Mouse (Mus musculus): ENCODE results near the gene Art3. TPM values are rescaled to one million over a fixed set of nuclear protein-coding genes. Genes with fewer than 3 reads are reported as not detected.

Gene Art3
- polyA plus RNA-seq, 1 experiment: not detected

GRCm38 (mm10) chr5:92409361-92410155 is 77.9 kb downstream of the Art3 start:
- Histone ChIP-seq H3K4me3 (replicated peaks) (no peak overlapping the region), H3K27me3 (replicated peaks) (no peaks in the 10 kb centered on the region), H3K36me3 (replicated peaks; ENCODE audit: low read length) (peaks cover 11% of the 10 kb centered on the region), H3K4me1 (peaks cover 7% of the 10 kb centered on the region; the same call in 1 of the 2 replicates), H3K9me3 (no peaks in the 10 kb centered on the region)
- TF ChIP-seq FLI1 (IDR thresholded peaks at IDR 0.05; ENCODE audit: low read length) (no peak), GATA1 (IDR thresholded peaks at IDR 0.05; ENCODE audit: borderline replicate concordance, low read length) (no peak)

GRCm38 (mm10) chr5:92410486-92410885 is 78.9 kb downstream of the Art3 start:
- TF ChIP-seq FLI1 (IDR thresholded peaks at IDR 0.05; ENCODE audit: low read length) (no peak), GATA1 (IDR thresholded peaks at IDR 0.05; ENCODE audit: borderline replicate concordance, low read length) (no peak)
- no peaks in the 10 kb centered on the region for H3K27me3 ChIP-seq (replicated peaks)
- peaks cover 1% of the 10 kb centered on the region; the same call in 1 of the 2 replicates for H3K4me1 ChIP-seq
- H3K9me3 ChIP-seq: no peaks in the 10 kb centered on the region
- H3K36me3 ChIP-seq (replicated peaks; ENCODE audit: low read length): peaks cover 19% of the 10 kb centered on the region
- H3K4me3 ChIP-seq (replicated peaks): no peak overlapping the region

DNA sequence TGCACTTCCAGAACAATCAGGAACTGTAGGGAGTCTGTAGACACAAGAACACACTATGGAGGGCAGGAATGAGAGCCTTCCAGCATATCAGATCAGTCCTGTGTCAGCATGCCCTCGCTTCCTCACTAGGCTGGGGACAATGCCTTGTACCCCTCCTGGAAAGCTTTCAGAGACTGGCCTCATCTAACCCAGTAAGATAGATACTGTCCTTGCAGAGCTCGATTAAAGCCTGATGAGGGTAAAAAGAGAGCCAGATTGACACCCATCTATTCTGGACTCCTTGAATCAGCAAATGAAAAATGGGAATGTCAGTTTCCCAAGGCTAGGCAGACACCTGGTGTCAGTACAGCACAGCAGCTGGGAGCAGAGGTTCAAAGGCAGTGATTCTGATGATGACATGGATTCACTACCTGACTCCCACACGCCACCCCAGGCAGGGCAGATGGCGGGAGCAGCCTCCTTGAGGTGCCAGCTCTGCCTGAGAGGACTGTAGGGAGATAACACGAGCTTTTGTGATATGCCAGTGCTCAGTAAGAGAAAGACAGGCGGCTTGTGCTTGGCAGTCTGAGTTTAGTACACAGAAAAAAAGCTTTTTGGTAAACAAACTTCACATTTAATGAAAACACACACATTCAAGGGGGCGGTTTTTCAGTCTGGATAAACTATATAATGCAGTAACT is 80.0 kb downstream of the Art3 start:
- no peak for TF ChIP-seq FLI1 (IDR thresholded peaks at IDR 0.05; ENCODE audit: low read length)
- Histone ChIP-seq H3K4me3 (replicated peaks) (no peak overlapping the region), H3K4me1 (no peaks in the 10 kb centered on the region; the same call in 1 of the 2 replicates), H3K9me3 (no peaks in the 10 kb centered on the region), H3K27me3 (replicated peaks) (no peaks in the 10 kb centered on the region), H3K36me3 (replicated peaks; ENCODE audit: low read length) (peaks cover 26% of the 10 kb centered on the region)

DNA sequence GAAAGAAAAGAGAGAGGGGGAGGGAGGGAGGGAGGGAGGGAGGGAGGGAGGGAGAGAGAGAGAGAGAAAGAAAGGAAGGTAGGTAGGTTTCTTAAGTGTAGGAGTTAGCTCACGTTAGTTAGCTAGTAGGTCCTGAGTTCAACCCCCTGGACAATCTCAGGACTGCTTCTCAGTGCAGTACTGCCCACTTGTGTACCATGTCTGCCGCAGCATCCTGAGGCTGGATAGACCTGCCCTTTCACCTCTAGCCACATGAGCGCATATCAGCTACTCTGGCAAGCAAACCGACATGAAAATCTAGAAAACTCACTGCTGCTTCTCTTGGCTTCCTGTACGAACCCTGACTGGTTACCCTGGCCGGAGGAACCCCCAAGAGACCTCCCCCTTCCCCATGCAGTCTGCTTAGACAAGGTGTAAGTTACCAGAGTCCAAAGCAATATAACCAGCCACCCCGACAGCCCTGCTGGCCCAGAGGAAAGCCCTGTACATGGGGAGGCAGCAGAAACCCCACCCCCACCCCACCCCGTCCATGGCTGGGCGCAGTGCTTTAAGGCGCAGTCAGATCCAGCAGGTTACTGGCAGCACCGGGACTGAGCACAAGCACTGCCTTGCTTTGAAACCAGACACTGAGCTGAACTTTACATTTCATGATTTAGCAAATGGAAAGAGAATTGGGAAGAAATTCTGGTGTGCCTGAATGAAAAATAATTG is 81.8 kb downstream of the Art3 start:
- no peaks in the 10 kb centered on the region for H3K27me3 ChIP-seq (replicated peaks)
- TF ChIP-seq GATA1 (IDR thresholded peaks at IDR 0.05; ENCODE audit: borderline replicate concordance, low read length) (no peak), FLI1 (IDR thresholded peaks at IDR 0.05; ENCODE audit: low read length) (no peak)
- no peaks in the 10 kb centered on the region; the same call in 1 of the 2 replicates for H3K4me1 ChIP-seq
- no peaks in the 10 kb centered on the region for H3K9me3 ChIP-seq
- H3K36me3 ChIP-seq (replicated peaks; ENCODE audit: low read length): peaks cover 43% of the 10 kb centered on the region
- no peak overlapping the region for H3K4me3 ChIP-seq (replicated peaks)

DNA sequence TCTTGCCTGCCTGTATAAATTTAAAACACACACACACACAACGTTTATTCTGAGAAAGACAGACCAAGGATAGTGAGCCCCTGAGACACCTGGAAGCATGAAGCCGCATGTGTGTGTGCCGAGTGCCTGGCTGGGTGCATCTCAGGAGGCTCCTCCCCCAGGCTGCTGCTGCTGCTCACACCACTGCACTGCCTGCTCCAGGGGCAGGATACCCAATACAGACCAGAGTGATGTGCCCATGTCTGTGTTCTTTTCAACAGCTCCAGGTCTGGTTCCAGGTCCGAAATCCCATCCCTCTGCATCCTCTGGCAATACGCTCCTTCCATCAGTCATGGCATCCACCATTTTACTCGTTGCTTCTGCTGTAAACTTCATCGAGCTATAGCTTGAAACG is 82.4 kb downstream of the Art3 start:
- H3K4me3 ChIP-seq (replicated peaks): no peak overlapping the region
- H3K27me3 ChIP-seq (replicated peaks): no peaks in the 10 kb centered on the region
- H3K9me3 ChIP-seq: no peaks in the 10 kb centered on the region
- H3K4me1 ChIP-seq: no peaks in the 10 kb centered on the region; the same call in 1 of the 2 replicates
- H3K36me3 ChIP-seq (replicated peaks; ENCODE audit: low read length): peaks cover 49% of the 10 kb centered on the region
- TF ChIP-seq FLI1 (IDR thresholded peaks at IDR 0.05; ENCODE audit: low read length) (no peak), GATA1 (IDR thresholded peaks at IDR 0.05; ENCODE audit: borderline replicate concordance, low read length) (no peak)

GRCm38 (mm10) chr5:92424126-92424525 is 92.5 kb downstream of the Art3 start:
- H3K4me3 ChIP-seq (replicated peaks): no peak overlapping the region
- TF ChIP-seq FLI1 (IDR thresholded peaks at IDR 0.05; ENCODE audit: low read length): no peak
- no peak for TF ChIP-seq GATA1 (IDR thresholded peaks at IDR 0.05; ENCODE audit: borderline replicate concordance, low read length)
- H3K9me3 ChIP-seq: no peaks in the 10 kb centered on the region
- no peaks in the 10 kb centered on the region for H3K4me1 ChIP-seq
- peaks cover 97% of the 10 kb centered on the region for H3K36me3 ChIP-seq (replicated peaks; ENCODE audit: low read length)
- H3K27me3 ChIP-seq (replicated peaks): no peaks in the 10 kb centered on the region

- Histone ChIP-seq H3K36me3 (replicated peaks; ENCODE audit: low read length) (peaks cover 52% of the 10 kb centered on the region), H3K27me3 (replicated peaks) (no peaks in the 10 kb centered on the region), H3K9me3 (no peaks in the 10 kb centered on the region), H3K4me3 (replicated peaks) (no peak overlapping the region), H3K4me1 (peaks cover 10% of the 10 kb centered on the region)
- TF ChIP-seq GATA1 (IDR thresholded peaks at IDR 0.05; ENCODE audit: borderline replicate concordance, low read length): no peak
- no peak for TF ChIP-seq FLI1 (IDR thresholded peaks at IDR 0.05; ENCODE audit: low read length)
These were observed 99.1 kb downstream of the Art3 start for GRCm38 (mm10) chr5:92430723-92431122.

GRCm38 (mm10) chr5:92431611-92432010 is 100.0 kb downstream of the Art3 start:
- TF ChIP-seq GATA1 (IDR thresholded peaks at IDR 0.05; ENCODE audit: borderline replicate concordance, low read length): no peak
- no peak for TF ChIP-seq FLI1 (IDR thresholded peaks at IDR 0.05; ENCODE audit: low read length)
- peaks cover 11% of the 10 kb centered on the region for H3K4me1 ChIP-seq
- H3K9me3 ChIP-seq: no peaks in the 10 kb centered on the region
- H3K4me3 ChIP-seq (replicated peaks): no peak overlapping the region
- no peaks in the 10 kb centered on the region for H3K27me3 ChIP-seq (replicated peaks)
- peaks cover 43% of the 10 kb centered on the region for H3K36me3 ChIP-seq (replicated peaks; ENCODE audit: low read length)

- H3K36me3 ChIP-seq (replicated peaks; ENCODE audit: low read length): peaks cover 18% of the 10 kb centered on the region
- H3K4me1 ChIP-seq: peaks cover 25% of the 10 kb centered on the region
- H3K27me3 ChIP-seq (replicated peaks): no peaks in the 10 kb centered on the region
- no peaks in the 10 kb centered on the region for H3K9me3 ChIP-seq
- TF ChIP-seq FLI1 (IDR thresholded peaks at IDR 0.05; ENCODE audit: low read length) (no peak), GATA1 (IDR thresholded peaks at IDR 0.05; ENCODE audit: borderline replicate concordance, low read length) (no peak)
- H3K4me3 ChIP-seq (replicated peaks): peak overlapping the region; percentile 96
These were observed 102.4 kb downstream of the Art3 start for GRCm38 (mm10) chr5:92434070-92434469.
